Mouse (Mus musculus): ENCODE measurements around the gene Bsn.

DNA sequence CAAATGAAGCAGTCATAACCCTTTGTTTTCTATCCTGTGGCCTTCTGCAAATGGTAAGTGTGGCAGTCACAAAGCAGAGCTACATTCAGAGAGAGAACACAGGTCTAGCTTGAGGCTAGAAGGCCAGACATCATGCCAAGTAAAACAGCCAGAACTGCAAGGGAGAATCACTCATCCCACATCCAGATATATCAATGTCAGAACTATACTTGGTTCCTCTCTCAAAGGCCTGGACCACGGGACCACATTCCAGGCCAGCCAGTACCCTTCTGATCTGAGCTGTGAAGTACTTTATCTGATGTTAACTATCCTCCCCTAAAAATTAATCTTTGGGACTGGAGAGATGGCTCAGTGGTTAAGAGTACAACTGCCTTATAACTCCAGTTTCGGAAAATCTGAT, 22.2 kb upstream of the Bsn start:
- TF ChIP-seq CTCF (IDR thresholded peaks at IDR 0.05; ENCODE audit: low read depth, low read length), result no peak
- TF ChIP-seq POLR2A (IDR thresholded peaks at IDR 0.05; ENCODE audit: borderline replicate concordance, low read depth, low read length), result no peak
